ENCODE assay signal across 8 mouse cellular contexts in genomic region chr12:73908274-73909012, GRCm38 (mm10). TPM values are rescaled to one million over a fixed set of nuclear protein-coding genes. Genes with fewer than 3 reads are reported as not detected.
DNase-seq lines count a peak whose midpoint lies in the region; ATAC-seq lines count a peak whose summit lies in the region.

No protein-coding gene starts in this region.

- H3K4me3 ChIP-seq in hindbrain, embryonic 14.5 days (replicated peaks; ENCODE audit: low read length) = peak overlapping the region; percentile 81

- ATAC-seq in hindbrain, embryonic 14.5 days (ENCODE audit: low FRiP score) = peak; percentile 59

- H3K27ac ChIP-seq in hindbrain, embryonic 14.5 days = peak overlapping the region; percentile 98

- H3K9ac ChIP-seq in hindbrain, embryonic 14.5 days = peak overlapping the region; percentile 92

- no peaks in the 10 kb centered on the region for H3K36me3 ChIP-seq in hindbrain, embryonic 14.5 days (replicated peaks; ENCODE audit: control insufficient read depth, insufficient read depth)

- peak overlapping the region; percentile 80 for H3K4me2 ChIP-seq in hindbrain, embryonic 14.5 days (replicated peaks)

- H3K9me3 ChIP-seq in hindbrain, embryonic 14.5 days (ENCODE audit: control insufficient read depth, low read length) = no peaks in the 10 kb centered on the region

- peak; percentile 59 for DNase-seq in T-cell, adult 2 months (ENCODE audit: low spot score)
- DNase-seq in cerebellum, postnatal 10 days = peak; percentile 80 to 84
- peak; percentile 33 to 50 for DNase-seq in frontal cortex, postnatal 36 days (ENCODE audit: low spot score in 2 of 2)
- DNase-seq in hindbrain, embryonic 14.5 days (ENCODE audit: low spot score) = peak; percentile 64
- peak; percentile 24 to 45 for DNase-seq in left cerebral cortex, adult 18-20 months (ENCODE audit: low spot score in 2 of 2)
- DNase-seq in lung, postnatal 36 days = peak; percentile 55
- DNase-seq in right cerebral cortex, adult 18-20 months = peak; percentile 31
- DNase-seq in urinary bladder, postnatal 14 days (ENCODE audit: low spot score) = peak; percentile 53

- WGBS in hindbrain, embryonic 14.5 days = under 1% methylated on average over 38 of the region's 76 CpGs

- H3K27me3 ChIP-seq in hindbrain, embryonic 14.5 days (ENCODE audit: control insufficient read depth, insufficient read depth, low read length) = no peaks in the 10 kb centered on the region

- H3K4me1 ChIP-seq in hindbrain, embryonic 14.5 days (replicated peaks; ENCODE audit: control insufficient read depth, insufficient read depth, low read length) = peaks cover 28% of the 10 kb centered on the region

RNA-seq across cellular contexts. Expression of gene Hif1a, which starts 7.3 kb away (rescaled TPM):
- polyA plus RNA-seq in hindbrain, embryonic 14.5 days (2014; fragmentation: Nextera tagmentation; extraction: Ambion mirVana) = 103 and 113 TPM in 2 replicates
- total RNA-seq in left cerebral cortex, adult 18-20 months (2021) = 10 to 100 TPM; 50.5 to 51.9 TPM

RNA-seq across cellular contexts. Expression of gene Gm49321, which starts 29.0 kb away (rescaled TPM):
- 17.4 and 17.6 TPM in 2 replicates for polyA plus RNA-seq in hindbrain, embryonic 14.5 days (2014; fragmentation: Nextera tagmentation; extraction: Ambion mirVana)
- 10 to 100 TPM; 16.9 to 20.9 TPM for total RNA-seq in left cerebral cortex, adult 18-20 months (2021)

RNA-seq across cellular contexts. Expression of gene Snapc1, which starts 55.8 kb away (rescaled TPM):
- 34.9 and 37.1 TPM in 2 replicates for polyA plus RNA-seq in hindbrain, embryonic 14.5 days (2014; fragmentation: Nextera tagmentation; extraction: Ambion mirVana)
- total RNA-seq in left cerebral cortex, adult 18-20 months (2021) = 10 to 100 TPM; 48.1 to 52.5 TPM

Comparison
In these comparisons a context has a peak if more than half of its experiments do, and no peak if none do; other contexts are left out.
1. Peak in every context shown above with its lines: DNase-seq, ATAC-seq, H3K4me3 ChIP-seq and H3K27ac ChIP-seq.
2. DNase-seq: peak in every context shown above with its lines; median percentile 82 in cerebellum, postnatal 10 days; 64 in hindbrain, embryonic 14.5 days; 59 in T-cell, adult 2 months; 55 in lung, postnatal 36 days; 53 in urinary bladder, postnatal 14 days; 42 in frontal cortex, postnatal 36 days; 34 in left cerebral cortex, adult 18-20 months; 31 in right cerebral cortex, adult 18-20 months.